Mouse (Mus musculus) testis, adult 10 weeks (tissue): Measurements from ENCODE around the gene Zfp428. TPM values are rescaled to one million over a fixed set of nuclear protein-coding genes. Genes with fewer than 3 reads are reported as not detected.

Experiments used
- polyA plus RNA-seq: library from polyadenylated mRNA; stranded (reverse); fragments of 350-450 nt; fragmentation: Illumina TruSeq; extraction: RNeasy Lipid Tissue Mini Kit (QIAGEN cat#74804); gene quantifications from one replicate; pipeline ENCODE4 v1.2.3, GENCODE M21; 2014; ENCODE audit warnings: low read depth, low replicate concordance

Gene Zfp428
- polyA plus RNA-seq = 0.60 TPM

DNA sequence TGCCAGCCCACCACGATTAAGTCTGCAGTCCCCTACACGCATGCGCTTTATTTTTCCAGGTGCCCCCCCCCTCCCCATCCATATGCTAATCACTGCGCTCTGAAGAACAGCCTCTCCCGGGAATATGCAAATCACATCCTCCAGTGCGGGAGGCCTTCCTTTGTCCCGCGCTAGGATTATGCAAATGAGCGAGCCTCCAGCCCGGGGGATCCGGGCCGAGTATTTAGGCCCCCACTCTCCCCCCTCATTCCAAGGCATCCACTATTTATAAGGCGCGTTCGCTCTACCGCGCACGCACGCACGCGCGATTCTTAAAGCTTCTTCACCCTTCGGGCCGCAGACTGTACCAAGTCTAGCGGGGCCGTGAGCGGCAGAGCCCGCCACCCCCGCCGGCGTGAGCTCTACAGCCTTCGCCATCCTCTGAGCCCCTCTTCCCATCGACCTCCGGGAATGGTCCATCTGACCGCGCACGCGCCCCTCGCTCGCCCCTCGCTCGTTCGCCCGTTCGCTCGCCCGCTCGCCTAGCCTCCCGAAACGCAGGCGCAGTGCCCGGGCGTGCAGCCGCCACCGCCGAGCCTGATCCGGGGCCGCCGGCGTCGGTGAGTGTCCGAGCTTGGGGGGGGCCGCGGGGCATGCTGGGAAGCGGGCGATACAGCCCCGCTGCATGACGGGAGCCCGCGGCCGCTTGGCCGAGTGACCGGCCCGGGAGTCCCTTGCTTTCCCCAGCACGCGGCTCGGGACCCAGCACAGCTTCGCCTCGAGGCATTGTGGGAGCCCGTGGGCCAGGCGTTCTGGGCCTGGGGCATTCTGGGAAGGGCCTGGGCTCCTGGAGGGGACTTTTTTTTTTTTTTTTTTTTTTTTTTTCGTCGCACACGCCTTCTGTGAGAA is at the start of gene Zfp428:
TSS of gene Zfp428 (plus strand) at position 169 of the 888 bp plus-strand sequence.

DNA sequence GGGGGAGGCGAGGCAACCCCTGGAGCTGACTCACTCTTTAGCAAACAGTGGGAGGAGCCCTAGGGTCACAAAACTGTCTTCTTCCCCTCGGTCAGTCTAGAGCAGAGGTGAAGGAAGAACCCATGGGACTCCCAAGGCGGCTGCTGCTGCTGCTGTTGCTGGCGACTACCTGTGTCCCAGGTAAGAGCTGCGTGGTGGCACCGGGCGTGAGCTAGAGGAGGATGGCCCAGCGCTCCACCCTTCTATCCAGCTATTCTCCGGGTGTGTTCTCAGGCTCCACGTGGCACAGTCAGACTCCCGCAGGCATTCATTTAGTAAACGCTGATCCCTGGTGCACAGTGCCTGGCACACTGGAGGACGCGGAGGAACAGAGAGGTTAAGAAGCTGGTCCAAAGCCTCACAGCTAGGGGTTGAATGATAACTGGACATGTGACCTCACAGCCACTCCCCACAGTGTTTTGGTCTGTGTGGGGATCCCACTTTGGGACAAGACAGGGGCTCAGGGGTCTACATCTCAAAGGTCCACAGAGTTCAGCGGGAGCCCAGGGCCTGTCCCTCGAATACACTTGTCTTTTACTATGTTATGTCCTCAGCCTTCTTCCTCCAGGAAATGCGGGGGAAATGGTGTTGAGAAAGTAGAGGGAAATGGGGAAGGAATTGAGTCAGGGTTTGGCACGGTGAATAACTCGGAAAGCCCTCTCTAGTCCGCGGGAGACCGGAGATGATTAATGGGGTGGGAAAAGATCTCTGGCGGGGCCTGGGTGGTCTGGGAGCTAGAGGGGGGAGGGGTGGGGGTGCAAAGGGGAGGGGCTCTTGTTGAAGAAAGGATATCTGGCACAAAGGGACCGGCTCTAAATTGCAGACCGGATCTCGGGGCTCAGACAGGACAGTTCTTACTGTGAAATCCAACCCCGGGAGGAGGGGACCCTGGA is 44.2 kb upstream of the Zfp428 start, which contains the start of gene Plaur:
TSS of gene Plaur (plus strand) at position 97 of the 932 bp plus-strand sequence.

DNA sequence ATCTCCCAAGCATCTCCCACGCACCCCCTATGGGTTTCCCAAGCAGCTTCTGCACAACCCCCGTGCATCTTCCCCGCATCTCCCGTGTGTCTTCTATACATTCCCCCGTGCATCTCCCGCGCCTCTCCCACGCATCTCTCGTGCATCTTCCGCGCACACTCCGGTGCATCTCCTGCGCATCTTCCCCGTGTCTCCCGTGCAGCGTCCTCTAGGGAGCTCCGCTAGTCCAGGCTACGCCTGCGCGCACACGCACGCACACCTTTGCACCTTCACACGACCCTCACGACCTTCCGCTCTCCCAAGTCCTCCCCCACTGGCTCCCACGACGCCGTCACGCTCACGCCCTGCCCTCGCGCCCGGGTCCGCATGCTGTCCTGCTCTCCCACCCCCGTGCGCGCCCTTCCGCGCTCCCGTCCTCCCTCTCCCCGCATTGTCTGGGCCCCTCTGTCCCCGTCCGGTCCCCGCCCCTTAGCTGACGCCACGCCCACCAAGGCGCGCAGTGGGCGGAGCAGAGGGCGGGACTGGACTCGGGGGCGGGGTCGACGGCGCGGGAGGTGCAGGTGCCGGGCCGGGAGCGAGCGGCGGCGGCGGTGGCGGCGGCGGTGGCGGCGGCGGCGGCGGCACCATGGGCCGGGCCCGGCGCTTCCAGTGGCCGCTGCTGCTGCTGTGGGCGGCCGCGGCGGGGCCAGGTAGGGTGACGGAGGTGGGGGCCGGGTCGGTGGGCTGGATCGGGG is 25.2 kb upstream of the Zfp428 start, which contains the start of gene Cadm4:
TSS of gene Cadm4 (plus strand) at position 550 of the 734 bp plus-strand sequence.

DNA sequence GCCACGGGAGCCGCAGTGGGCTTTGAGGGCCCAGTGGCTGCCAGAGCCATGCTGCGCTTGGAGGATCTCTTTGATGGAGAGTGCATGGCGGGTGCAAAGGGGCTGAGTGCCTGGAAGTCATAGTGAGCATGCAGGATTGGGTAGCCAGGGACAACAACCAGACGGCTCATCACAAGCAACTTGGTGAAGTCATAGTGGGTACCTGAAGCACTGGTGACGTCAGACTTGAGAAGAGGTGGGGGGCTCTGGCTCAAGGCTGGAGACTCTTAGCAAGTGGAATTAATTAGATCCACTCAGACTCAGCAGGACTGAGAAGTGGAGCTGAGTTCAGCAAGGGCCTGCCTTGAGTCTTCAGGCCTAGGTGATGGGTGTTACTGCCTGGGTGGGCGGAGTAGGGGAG is 5.5 kb downstream of the Zfp428 start, which contains the start of gene AC161166.1:
TSS of gene AC161166.1 (minus strand) at position 101 of the 400 bp plus-strand sequence.

DNA sequence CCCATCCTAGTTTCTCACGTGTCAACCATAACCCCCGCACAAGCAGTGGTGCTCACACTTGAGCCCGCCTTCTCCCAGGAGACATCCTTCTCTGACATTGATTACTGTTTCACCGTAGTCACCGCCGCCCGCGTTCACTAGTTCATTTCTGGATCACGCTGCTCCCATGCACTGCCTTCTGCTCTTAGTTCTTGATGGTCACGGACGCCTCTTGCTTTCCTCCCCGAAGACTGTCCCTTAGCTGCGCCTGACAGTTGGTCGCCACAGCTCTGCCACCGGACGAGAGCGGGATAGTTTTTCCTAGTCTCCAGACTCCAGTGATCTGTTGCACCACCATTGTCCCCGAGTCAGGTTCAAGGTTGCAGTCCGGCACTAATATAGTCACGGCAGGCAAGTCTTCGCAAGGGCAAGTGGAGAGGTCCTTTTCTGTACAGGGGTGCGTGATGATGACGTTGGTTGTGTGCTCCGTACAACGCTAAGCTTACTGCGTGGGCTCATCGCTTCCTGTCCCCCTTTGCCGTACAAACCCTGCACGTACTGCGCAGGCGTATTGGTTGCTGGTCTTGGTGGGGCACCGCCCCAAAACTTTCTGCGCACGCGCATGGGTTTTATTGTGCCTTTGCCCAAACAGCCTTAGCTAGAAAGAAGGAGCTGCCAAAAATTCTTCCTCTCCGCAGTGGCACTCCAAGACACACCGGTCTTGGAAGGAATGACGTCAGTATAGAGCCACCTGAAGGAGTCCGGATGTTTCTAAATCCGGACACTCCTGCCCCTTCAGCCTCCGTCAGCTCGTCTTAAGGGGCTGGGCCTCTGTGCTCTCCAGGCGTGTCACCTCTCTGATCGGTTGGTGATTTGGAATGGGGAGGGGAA is 23.5 kb downstream of the Zfp428 start, which contains the start of gene Irgq:
TSS of gene Irgq (plus strand) at position 628 of the 870 bp plus-strand sequence.

DNA sequence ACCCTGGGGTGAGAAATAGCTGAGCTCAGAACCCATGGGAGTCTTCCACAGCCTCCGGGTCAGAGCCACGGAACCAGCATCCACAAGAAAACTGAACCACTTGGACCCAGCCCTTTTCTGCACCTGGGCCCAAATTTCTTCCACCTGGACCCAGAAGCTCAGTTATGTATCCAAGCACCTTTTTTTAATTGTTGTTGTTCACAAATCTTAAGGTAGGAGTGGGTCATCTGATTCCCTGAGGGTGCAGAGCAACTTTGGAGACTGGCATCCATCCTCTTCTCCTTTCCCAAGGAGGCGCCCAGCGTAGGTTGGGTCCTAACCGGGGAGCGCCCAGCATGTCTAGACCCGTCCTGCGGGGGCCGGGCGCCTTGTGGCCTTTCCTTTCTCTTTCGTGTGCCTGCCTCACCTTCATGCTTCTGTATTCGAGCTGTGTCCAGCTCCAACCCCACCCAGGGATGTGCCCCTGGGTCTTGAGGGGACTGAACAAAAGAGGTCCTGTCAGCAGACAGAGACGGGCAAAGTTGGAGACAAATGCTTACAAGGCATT is 39.3 kb downstream of the Zfp428 start, which contains the start of the genes Pinlyp and Xrcc1:
TSS of gene Pinlyp (minus strand) at position 51 of the 547 bp plus-strand sequence.
TSS of gene Xrcc1 (plus strand) at position 222 of the 547 bp plus-strand sequence.

Other genes starting within 250 kb of the Zfp428 start
- gene Zfp93, start 236.6 kb upstream of the Zfp428 start, polyA plus RNA-seq = 6.5 TPM
- gene Zfp61, start 205.8 kb upstream of the Zfp428 start, polyA plus RNA-seq = 8.8 TPM
- 3.2 TPM for gene Zfp94, start 190.3 kb upstream of the Zfp428 start, polyA plus RNA-seq
- 0.36 TPM for gene Tescl, start 173.1 kb upstream of the Zfp428 start, polyA plus RNA-seq
- 0.41 TPM for gene Lypd5, start 157.8 kb upstream of the Zfp428 start, polyA plus RNA-seq
- not detected for gene Kcnn4, start 136.7 kb upstream of the Zfp428 start, polyA plus RNA-seq
- gene Smg9, start 107.4 kb upstream of the Zfp428 start, polyA plus RNA-seq = 6.5 TPM
- 1.1 TPM for gene Irgc1, start 54.7 kb upstream of the Zfp428 start, polyA plus RNA-seq
- not detected for gene Plaur, start 44.5 kb upstream of the Zfp428 start, polyA plus RNA-seq
- gene Cadm4, start 25.0 kb upstream of the Zfp428 start, polyA plus RNA-seq = not detected
- gene AC161166.1, start 5.4 kb downstream of the Zfp428 start, polyA plus RNA-seq = 9.5 TPM
- gene Irgq, start 23.7 kb downstream of the Zfp428 start, polyA plus RNA-seq = 1.2 TPM
- gene Pinlyp, start 39.1 kb downstream of the Zfp428 start, polyA plus RNA-seq = not detected
- 2.1 TPM for gene Xrcc1, start 39.3 kb downstream of the Zfp428 start, polyA plus RNA-seq
- not detected for gene Ethe1, start 80.5 kb downstream of the Zfp428 start, polyA plus RNA-seq
- not detected for gene Zfp575, start 80.6 kb downstream of the Zfp428 start, polyA plus RNA-seq
- gene Phldb3, start 103.8 kb downstream of the Zfp428 start, polyA plus RNA-seq = not detected
- not detected for gene Lypd3, start 129.5 kb downstream of the Zfp428 start, polyA plus RNA-seq
- 85.9 TPM for gene Tex101, start 169.7 kb downstream of the Zfp428 start, polyA plus RNA-seq
- 132 TPM for gene BC049730, start 202.2 kb downstream of the Zfp428 start, polyA plus RNA-seq
- gene Gm4763, start 219.9 kb downstream of the Zfp428 start, polyA plus RNA-seq = 106 TPM